Mouse (Mus musculus) olfactory bulb, adult 2 months (tissue): ENCODE measurements around the gene Ccno. TPM values are rescaled to one million over a fixed set of nuclear protein-coding genes. Genes with fewer than 3 reads are reported as not detected.

Experiments used
- H3K27ac ChIP-seq: fragments of 200-500 bp; 2 replicates; pipeline ENCODE4 v1.5.1; 2012; ENCODE audit warnings: low read depth, low read length; ENCODE audit not compliant: insufficient read depth
- H3K4me1 ChIP-seq: fragments of 200-500 bp; 2 replicates; pipeline ENCODE4 v1.6.1; 2012; ENCODE audit warnings: low read length; ENCODE audit not compliant: control insufficient read depth, insufficient read depth
- H3K4me3 ChIP-seq: fragments of 200-500 bp; 2 replicates; pipeline ENCODE4 v1.5.1; 2012; ENCODE audit warnings: mild to moderate bottlenecking, low read depth, low read length, moderate library complexity; ENCODE audit not compliant: insufficient read depth
- CTCF ChIP-seq: fragments of 200-500 bp; IDR thresholded peaks from 2 replicates; pipeline ENCODE4 v1.5.1; 2012; ENCODE audit warnings: low read depth, mild to moderate bottlenecking, low read length, moderate library complexity; ENCODE audit not compliant: insufficient read depth
- POLR2A ChIP-seq: fragments of 200-500 bp; IDR thresholded peaks from 2 replicates; pipeline ENCODE4 v1.6.1; 2012; ENCODE audit warnings: mild to moderate bottlenecking, low read depth, low read length, moderate library complexity; ENCODE audit not compliant: insufficient read depth
- WGBS: fragments of 180-500 bp; shearing (Covaris S2); methylation state at CpG from one replicate; pipeline ENCODE4 v1.1.7; 2018; 5-methylcytosine and 5-hydroxymethylcytosine counted together
- polyA plus RNA-seq: library from polyadenylated mRNA; stranded (reverse); fragments of >200 nt; gene quantifications from 2 replicates; pipeline ENCODE4 v1.2.4, GENCODE M21; 2012; ENCODE audit warnings: low replicate concordance; ENCODE audit not compliant: missing spikeins, insufficient read depth, insufficient read length

The Ccno gene
- polyA plus RNA-seq, 1 experiment = not detected

DNA sequence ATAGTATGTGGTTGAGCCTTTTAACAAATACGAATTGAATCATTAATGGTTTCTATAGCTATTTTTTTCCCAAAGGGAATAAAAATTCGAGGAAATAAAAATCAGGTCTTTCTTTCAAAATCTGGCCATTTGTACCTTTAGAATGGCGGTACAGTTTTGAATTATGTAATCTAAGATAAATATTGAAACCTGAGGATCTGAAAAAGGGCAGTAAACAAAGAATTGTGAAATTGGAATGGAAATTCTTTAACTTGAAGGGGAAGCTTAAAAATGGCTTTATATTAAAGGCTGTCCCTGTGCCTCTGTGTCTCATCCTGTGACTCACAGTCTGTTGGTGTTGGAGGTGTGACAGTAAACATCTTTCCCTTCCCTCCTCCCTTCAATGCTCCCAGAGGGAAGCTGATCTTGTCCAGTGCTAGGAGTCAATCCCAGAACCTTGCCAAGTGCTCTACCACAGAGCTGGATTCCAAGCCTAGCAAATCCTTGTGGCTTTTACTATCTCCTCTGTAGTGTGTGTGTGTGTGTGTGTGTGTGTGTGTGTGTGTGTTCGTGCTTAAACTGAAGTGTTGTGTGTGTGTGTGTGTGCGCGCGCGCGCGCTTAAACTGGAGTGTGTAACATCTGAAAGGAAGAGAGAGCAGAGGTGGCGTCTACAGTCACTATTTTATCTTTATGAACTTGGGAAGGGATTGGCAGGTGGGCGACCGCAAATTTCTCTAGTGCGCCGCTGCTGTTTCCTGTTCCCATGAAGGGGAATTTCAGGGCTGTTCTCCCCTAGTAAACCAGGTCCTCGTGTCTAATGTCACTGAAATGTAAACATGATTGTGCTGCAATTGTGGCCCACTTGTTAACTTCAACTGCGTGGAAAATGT, 35.9 kb downstream of the Ccno start:
- Histone ChIP-seq H3K27ac (no peak overlapping the region), H3K4me3 (no peak overlapping the region), H3K4me1 (no peaks in the 10 kb centered on the region)
- TF ChIP-seq CTCF (no peak), POLR2A (no peak)
- WGBS = 88% methylated on average over 17 of the region's 17 CpGs

- H3K4me3 ChIP-seq = peak overlapping the region; percentile 62
- H3K4me1 ChIP-seq = peaks cover 14% of the 10 kb centered on the region
- H3K27ac ChIP-seq = no peak overlapping the region
- TF ChIP-seq CTCF = no peak
- TF ChIP-seq POLR2A = no peak
- under 1% methylated on average over 7 of the region's 7 CpGs for WGBS
Observed at GRCm38 (mm10) chr13:113031351-113031750, 43.7 kb downstream of the Ccno start.

DNA sequence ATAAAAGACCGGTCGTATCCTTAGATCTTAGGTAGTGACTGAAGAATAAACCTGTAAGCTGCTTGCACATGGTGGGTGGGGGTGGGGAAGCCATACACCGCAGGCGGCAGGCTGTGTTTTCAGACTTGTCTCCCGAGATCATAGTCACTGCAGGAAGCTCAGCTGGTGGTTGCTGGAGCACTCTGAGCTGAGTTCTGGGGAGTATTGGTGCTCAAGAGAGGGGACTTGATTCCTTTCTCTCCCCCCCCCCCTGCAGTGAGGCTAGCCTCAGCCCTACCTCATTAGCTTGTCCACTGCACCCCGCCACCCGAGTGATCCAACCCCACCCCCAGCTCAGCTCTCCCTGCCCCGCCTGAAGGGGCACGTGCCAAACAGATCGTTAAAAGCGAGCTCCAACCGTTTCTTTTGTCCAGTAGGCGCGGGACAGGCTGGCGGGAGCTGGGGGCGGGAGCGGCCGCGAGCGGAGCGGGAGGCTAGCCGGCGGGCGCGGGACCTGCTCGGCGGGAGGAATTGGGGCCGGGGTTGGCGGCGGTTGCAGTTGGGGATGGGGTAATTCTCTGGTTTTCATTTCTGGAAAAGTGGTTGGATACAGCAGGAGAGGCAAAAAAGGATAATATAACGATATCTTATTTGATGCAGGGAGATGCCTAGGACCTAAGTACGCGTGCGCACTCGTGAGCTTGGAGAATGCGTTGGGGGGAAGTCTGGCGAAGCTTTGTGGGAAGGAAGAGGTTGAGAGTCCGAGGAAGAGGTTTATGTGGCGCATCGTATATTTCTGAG, 44.4 kb downstream of the Ccno start:
- WGBS = 2% methylated on average over 40 of the region's 40 CpGs
- Histone ChIP-seq H3K4me1 (peaks cover 14% of the 10 kb centered on the region), H3K27ac (no peak overlapping the region), H3K4me3 (peak overlapping the region; percentile 62)
- TF ChIP-seq POLR2A = no peak
- no peak for TF ChIP-seq CTCF

GRCm38 (mm10) chr13:113032831-113033230, 45.2 kb downstream of the Ccno start:
- Histone ChIP-seq H3K4me1 (peaks cover 14% of the 10 kb centered on the region), H3K27ac (no peak overlapping the region), H3K4me3 (no peak overlapping the region)
- TF ChIP-seq CTCF = no peak
- TF ChIP-seq POLR2A = no peak

GRCm38 (mm10) chr13:113034271-113034886, 46.8 kb downstream of the Ccno start:
- WGBS = 11% methylated on average over 11 of the region's 11 CpGs

GRCm38 (mm10) chr13:113034950-113035421, 47.4 kb downstream of the Ccno start, which contains the start of gene Cdc20b:
Gene Cdc20b, plus strand, starts transcription at chr13:113035111.
- no peak within 1 kb of the TSS for H3K27ac ChIP-seq
- under 1% methylated on average over 46 of the region's 46 CpGs for WGBS
- peak within 1 kb of the TSS; percentile 44 for H3K4me3 ChIP-seq
- H3K4me1 ChIP-seq = peaks cover 18% of the 10 kb centered on the region
- no peak for TF ChIP-seq CTCF
- no peak for TF ChIP-seq POLR2A

More at GRCm38 (mm10) chr13:113034271-113034886, 46.8 kb downstream of the Ccno start:
- no peak overlapping the region for H3K27ac ChIP-seq
- H3K4me3 ChIP-seq = peak overlapping the region; percentile 44
- TF ChIP-seq CTCF (no peak), POLR2A (no peak)
- H3K4me1 ChIP-seq = peaks cover 14% of the 10 kb centered on the region

DNA sequence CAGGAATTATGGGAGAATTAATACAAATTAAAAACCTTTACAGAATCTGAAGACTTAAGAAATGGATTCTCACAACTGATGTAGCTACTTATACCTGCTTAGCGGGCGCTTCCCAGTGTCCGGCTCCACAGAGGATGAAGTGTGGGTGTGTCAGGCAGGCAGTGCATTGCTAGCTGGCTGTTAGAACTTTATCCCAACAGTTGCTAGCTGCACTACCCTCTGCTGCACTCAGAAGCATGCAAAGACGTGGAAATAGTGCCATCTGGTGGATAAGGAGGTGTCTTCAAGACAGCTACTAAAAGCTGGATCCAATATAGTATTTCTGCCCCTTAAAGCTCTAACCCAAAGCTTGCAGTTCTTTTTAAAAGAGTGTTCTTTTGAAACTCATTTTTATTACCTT, 48.2 kb downstream of the Ccno start:
- TF ChIP-seq CTCF (no peak), POLR2A (no peak)
- H3K4me1 ChIP-seq = peaks cover 20% of the 10 kb centered on the region
- H3K4me3 ChIP-seq = no peak overlapping the region
- WGBS = 1% methylated on average over 4 of the region's 4 CpGs
- H3K27ac ChIP-seq = no peak overlapping the region

Other genes with a start within 250 kb of the Ccno start
- not detected in 2 replicates for gene Plpp1, start 187.0 kb upstream of the Ccno start, polyA plus RNA-seq
- gene Mtrex, start 60.4 kb upstream of the Ccno start, polyA plus RNA-seq = not detected in 2 replicates
- not detected in 2 replicates for gene Dhx29, start 60.3 kb upstream of the Ccno start, polyA plus RNA-seq
- gene Mcidas, start 6.0 kb downstream of the Ccno start, polyA plus RNA-seq = not detected in 2 replicates
- not detected in 2 replicates for gene Cdc20b, start 47.3 kb downstream of the Ccno start, polyA plus RNA-seq
- not detected in 2 replicates for gene Gpx8, start 58.6 kb downstream of the Ccno start, polyA plus RNA-seq
- gene Gzma, start 113.2 kb downstream of the Ccno start, polyA plus RNA-seq = not detected in 2 replicates
- gene Esm1, start 221.9 kb downstream of the Ccno start, polyA plus RNA-seq = not detected in 2 replicates
- not detected in 2 replicates for gene Gzmk, start 238.1 kb downstream of the Ccno start, polyA plus RNA-seq